16 mouse cellular contexts compared by ENCODE assay signal in genomic region chr11:4472464-4473179, GRCm38 (mm10). TPM values are rescaled to one million over a fixed set of nuclear protein-coding genes. Genes with fewer than 3 reads are reported as not detected.
DNase-seq lines count a peak whose midpoint lies in the region; ATAC-seq and TF ChIP-seq lines count a peak whose summit lies in the region.
"Had no signal": no experiment of that assay in that cellular context is flagged by ENCODE, and none has a peak within 500 bp of the region (broad histone marks: within the 10 kb centered on the region; RNA-seq: fewer than 3 reads in every experiment).

No protein-coding gene starts in this region.

- no peak for TF ChIP-seq CTCF in forebrain, postnatal 0 days (IDR thresholded peaks at IDR 0.05; ENCODE audit: low read depth)

- no peaks in the 10 kb centered on the region for H3K27me3 ChIP-seq in forebrain, embryonic 13.5 days
- H3K27me3 ChIP-seq in forebrain, postnatal 0 days (ENCODE audit: insufficient read depth, low read length): no peaks in the 10 kb centered on the region
- H3K27me3 ChIP-seq in kidney, embryonic 15.5 days: no peaks in the 10 kb centered on the region; the same call in 1 of the 2 replicates
- H3K27me3 ChIP-seq in midbrain, embryonic 13.5 days: no peaks in the 10 kb centered on the region
- H3K27me3 ChIP-seq in midbrain, embryonic 10.5 days (ENCODE audit: low read depth, poor library complexity, severe bottlenecking): no peaks in the 10 kb centered on the region
- H3K27me3 ChIP-seq in neural tube, embryonic 12.5 days (replicated peaks): no peaks in the 10 kb centered on the region
- H3K27me3 ChIP-seq: lung, embryonic 15.5 days had no signal

- no peaks in the 10 kb centered on the region for H3K9me3 ChIP-seq in forebrain, embryonic 13.5 days (replicated peaks)
- no peaks in the 10 kb centered on the region for H3K9me3 ChIP-seq in forebrain, postnatal 0 days (ENCODE audit: low read length)
- H3K9me3 ChIP-seq in kidney, embryonic 15.5 days (replicated peaks): no peaks in the 10 kb centered on the region
- H3K9me3 ChIP-seq in midbrain, embryonic 13.5 days: no peaks in the 10 kb centered on the region
- no peaks in the 10 kb centered on the region for H3K9me3 ChIP-seq in midbrain, embryonic 10.5 days (replicated peaks)
- H3K9me3 ChIP-seq in neural tube, embryonic 12.5 days: no peaks in the 10 kb centered on the region
- H3K9me3 ChIP-seq: lung, embryonic 15.5 days had no signal

- H3K4me3 ChIP-seq in forebrain, embryonic 13.5 days: no peak overlapping the region
- no peak overlapping the region for H3K4me3 ChIP-seq in forebrain, postnatal 0 days (ENCODE audit: low read depth, low read length)
- no peak overlapping the region for H3K4me3 ChIP-seq in kidney, embryonic 15.5 days (replicated peaks)
- H3K4me3 ChIP-seq in midbrain, embryonic 13.5 days (replicated peaks): no peak overlapping the region
- no peak overlapping the region for H3K4me3 ChIP-seq in midbrain, embryonic 10.5 days
- H3K4me3 ChIP-seq in neural tube, embryonic 12.5 days: no peak overlapping the region
- H3K4me3 ChIP-seq: lung, embryonic 15.5 days had no signal

- H3K4me1 ChIP-seq in forebrain, embryonic 13.5 days: peaks cover 9% of the 10 kb centered on the region; the same call in 1 of the 2 replicates
- no peaks in the 10 kb centered on the region for H3K4me1 ChIP-seq in forebrain, postnatal 0 days (ENCODE audit: insufficient read depth)
- peaks cover 23% of the 10 kb centered on the region for H3K4me1 ChIP-seq in kidney, embryonic 15.5 days
- peaks cover 14% of the 10 kb centered on the region; the same call in 1 of the 2 replicates for H3K4me1 ChIP-seq in midbrain, embryonic 13.5 days (replicated peaks)
- peaks cover 6% of the 10 kb centered on the region; the same call in 1 of the 2 replicates for H3K4me1 ChIP-seq in midbrain, embryonic 10.5 days
- H3K4me1 ChIP-seq in neural tube, embryonic 12.5 days: peaks cover 19% of the 10 kb centered on the region
- H3K4me1 ChIP-seq: lung, embryonic 15.5 days had no signal

- peaks cover 5% of the 10 kb centered on the region; the same call in 1 of the 2 replicates for H3K36me3 ChIP-seq in forebrain, embryonic 13.5 days (ENCODE audit: poor library complexity, severe bottlenecking)
- no peaks in the 10 kb centered on the region for H3K36me3 ChIP-seq in forebrain, postnatal 0 days (ENCODE audit: insufficient read depth)
- no peaks in the 10 kb centered on the region for H3K36me3 ChIP-seq in kidney, embryonic 15.5 days
- H3K36me3 ChIP-seq in midbrain, embryonic 13.5 days: no peaks in the 10 kb centered on the region
- no peaks in the 10 kb centered on the region for H3K36me3 ChIP-seq in midbrain, embryonic 10.5 days
- H3K36me3 ChIP-seq in neural tube, embryonic 12.5 days: no peaks in the 10 kb centered on the region
- H3K36me3 ChIP-seq: lung, embryonic 15.5 days had no signal

- WGBS in forebrain, embryonic 13.5 days: 65% methylated on average over 7 of the region's 7 CpGs
- 63% methylated on average over 7 of the region's 7 CpGs for WGBS in forebrain, postnatal 0 days
- 29% methylated on average over 7 of the region's 7 CpGs for WGBS in kidney, embryonic 15.5 days
- 76% methylated on average over 7 of the region's 7 CpGs for WGBS in midbrain, embryonic 13.5 days
- WGBS in midbrain, embryonic 10.5 days: 81% methylated on average over 7 of the region's 7 CpGs
- WGBS in neural tube, embryonic 12.5 days: 25% methylated on average over 7 of the region's 7 CpGs

- peak overlapping the region; percentile 42; the same call in 1 of the 2 replicates for H3K27ac ChIP-seq in forebrain, embryonic 13.5 days
- no peak overlapping the region for H3K27ac ChIP-seq in forebrain, postnatal 0 days (ENCODE audit: low read depth, low read length)
- peak overlapping the region; percentile 51 for H3K27ac ChIP-seq in kidney, embryonic 15.5 days
- peak overlapping the region; percentile 35; the same call in 1 of the 2 replicates for H3K27ac ChIP-seq in midbrain, embryonic 13.5 days
- H3K27ac ChIP-seq in midbrain, embryonic 10.5 days (replicated peaks): no peak overlapping the region
- no peak overlapping the region for H3K27ac ChIP-seq in neural tube, embryonic 12.5 days
- H3K27ac ChIP-seq: lung, embryonic 15.5 days; macrophage had no signal

- DNase-seq in forebrain, postnatal 0 days: no peak
- no peak for DNase-seq in kidney, postnatal 14 days
- no peak for DNase-seq in midbrain, embryonic 10.5 days (ENCODE audit: low spot score)
- DNase-seq in right cerebral cortex, postnatal 10 days (ENCODE audit: low spot score in 2 of 2): no peak
- DNase-seq: embryo, embryonic 11 days; gastrocnemius, postnatal 10 days; heart, postnatal 10 days; spleen, adult 18-20 months; thymus, adult 18-20 months had no signal

- H3K4me2 ChIP-seq in forebrain, embryonic 13.5 days: no peak overlapping the region
- no peak overlapping the region for H3K4me2 ChIP-seq in forebrain, postnatal 0 days (ENCODE audit: low read depth)
- 0 out of 2 replicates have a peak overlapping the region, but pooled peaks have one; percentile 1 for H3K4me2 ChIP-seq in kidney, embryonic 15.5 days
- H3K4me2 ChIP-seq in midbrain, embryonic 13.5 days (replicated peaks): no peak overlapping the region
- H3K4me2 ChIP-seq in neural tube, embryonic 12.5 days (replicated peaks): no peak overlapping the region
- H3K4me2 ChIP-seq: lung, embryonic 15.5 days had no signal

- no peak overlapping the region for H3K9ac ChIP-seq in forebrain, embryonic 13.5 days
- H3K9ac ChIP-seq in forebrain, postnatal 0 days: no peak overlapping the region
- no peak overlapping the region for H3K9ac ChIP-seq in kidney, embryonic 15.5 days
- no peak overlapping the region for H3K9ac ChIP-seq in midbrain, embryonic 13.5 days (replicated peaks)
- no peak overlapping the region for H3K9ac ChIP-seq in neural tube, embryonic 12.5 days
- H3K9ac ChIP-seq: lung, embryonic 15.5 days had no signal

- ATAC-seq in forebrain, embryonic 13.5 days: no peak
- no peak for ATAC-seq in forebrain, postnatal 0 days
- ATAC-seq in kidney, embryonic 15.5 days (replicated peaks; ENCODE audit: low FRiP score): peak; percentile 76
- peak; percentile 63; the same call in 1 of the 2 replicates for ATAC-seq in midbrain, embryonic 13.5 days
- ATAC-seq in neural tube, embryonic 12.5 days (ENCODE audit: low FRiP score, low read depth): peak; percentile 77
- ATAC-seq: inflammation-experienced regulatory T-cells, adult 6 months had no signal

RNA-seq across cellular contexts. Expression of gene Hormad2, which starts 31.7 kb away (rescaled TPM):
- polyA plus RNA-seq in forebrain, embryonic 13.5 days (2015; fragmentation: Nextera tagmentation; extraction: Ambion mirVana): 0.10 TPM in 1 of 2 replicates, not detected in the other
- not detected in 2 replicates for total RNA-seq in forebrain, postnatal 0 days (2014; rRNA removed)
- 0.09 TPM in 1 of 2 replicates, not detected in the other for polyA plus RNA-seq in forebrain, postnatal 0 days (2015; fragmentation: Nextera tagmentation; extraction: Ambion mirVana)
- 0.09 and 0.53 TPM in 2 replicates for polyA plus RNA-seq in kidney, embryonic 15.5 days (2015; fragmentation: Nextera tagmentation; extraction: Ambion mirVana)
- 0.10 TPM in 1 of 2 replicates, not detected in the other for polyA plus RNA-seq in midbrain, embryonic 13.5 days (2015; fragmentation: Nextera tagmentation; extraction: Ambion mirVana)
- polyA plus RNA-seq in midbrain, embryonic 10.5 days (2016; fragmentation: Nextera tagmentation; extraction: Ambion mirVana): 0.17 and 0.22 TPM in 2 replicates
- polyA plus RNA-seq in neural tube, embryonic 12.5 days (2016; fragmentation: Nextera tagmentation; extraction: Ambion mirVana): 0.14 TPM in 1 of 2 replicates, not detected in the other
- total RNA-seq: heart, postnatal 10 days had no signal
- polyA plus RNA-seq: macrophage had no signal

Comparison
In these comparisons a context has a peak if more than half of its experiments do, and no peak if none do; other contexts are left out.
1. H3K27ac ChIP-seq: peak in forebrain, embryonic 13.5 days (single experiment), kidney, embryonic 15.5 days (single experiment) and midbrain, embryonic 13.5 days (single experiment); none in forebrain, postnatal 0 days (single experiment), midbrain, embryonic 10.5 days (single experiment) and neural tube, embryonic 12.5 days (single experiment).
2. ATAC-seq: peak in kidney, embryonic 15.5 days (single experiment), midbrain, embryonic 13.5 days (single experiment) and neural tube, embryonic 12.5 days (single experiment); none in forebrain, embryonic 13.5 days (single experiment) and forebrain, postnatal 0 days (single experiment).